In genomic region chr8:11203260-11204110, GRCm38 (mm10) we compare ENCODE assay signal across 10 mouse cellular contexts.
A peak's percentile ranks its signal among the peaks of the same experiment; 100 is the strongest.
DNase-seq lines count a peak whose midpoint lies in the region; ATAC-seq lines count a peak whose summit lies in the region.
"Had no signal": no experiment of that assay in that cellular context is flagged by ENCODE, and none has a peak within 500 bp of the region (broad histone marks: within the 10 kb centered on the region; RNA-seq: fewer than 3 reads in every experiment).

No protein-coding gene starts in this region.

- 73% methylated on average over 12 of the region's 12 CpGs for WGBS in kidney, embryonic 14.5 days
- WGBS in liver, embryonic 11.5 days: 78% methylated on average over 12 of the region's 12 CpGs

- H3K27ac ChIP-seq in kidney, embryonic 14.5 days (ENCODE audit: low read depth, low read length): no peak overlapping the region
- H3K27ac ChIP-seq in liver, embryonic 11.5 days (ENCODE audit: low read depth, low read length): no peak overlapping the region
- H3K27ac ChIP-seq: liver, embryonic 13.5 days; stomach, embryonic 15.5 days had no signal

- H3K27me3 ChIP-seq in kidney, embryonic 14.5 days (ENCODE audit: control insufficient read depth, insufficient read depth, low read length): no peaks in the 10 kb centered on the region
- no peaks in the 10 kb centered on the region for H3K27me3 ChIP-seq in liver, embryonic 11.5 days (replicated peaks; ENCODE audit: control insufficient read depth, insufficient read depth, low read length)
- H3K27me3 ChIP-seq: liver, embryonic 13.5 days; stomach, embryonic 15.5 days had no signal

- no peaks in the 10 kb centered on the region for H3K4me1 ChIP-seq in kidney, embryonic 14.5 days (ENCODE audit: control insufficient read depth, insufficient read depth, low read length)
- no peaks in the 10 kb centered on the region for H3K4me1 ChIP-seq in liver, embryonic 11.5 days (replicated peaks; ENCODE audit: control insufficient read depth, insufficient read depth, low read length)
- H3K4me1 ChIP-seq: liver, embryonic 13.5 days; stomach, embryonic 15.5 days had no signal

- peak; percentile 30; the same call in 1 of the 2 replicates for ATAC-seq in kidney, embryonic 14.5 days (ENCODE audit: low FRiP score, low TSS enrichment)
- peak; percentile 70 for ATAC-seq in megakaryocyte, adult 5-6 weeks (ENCODE audit: poor library complexity, severe bottlenecking)
- no peak for ATAC-seq in liver, embryonic 11.5 days (replicated peaks; ENCODE audit: low FRiP score)

- DNase-seq in kidney, postnatal 36 days: no peak
- peak; percentile 48 for DNase-seq in right cerebral cortex, adult 18-20 months
- no peak for DNase-seq in right cerebral cortex, postnatal 25 days
- no peak for DNase-seq in liver, embryonic 11.5 days (ENCODE audit: low spot score)
- DNase-seq in thymus, postnatal 10 days (ENCODE audit: low spot score in 2 of 2): no peak
- DNase-seq in lung, postnatal 10 days: no peak
- DNase-seq: liver, embryonic 13.5 days had no signal

- H3K9ac ChIP-seq in kidney, embryonic 14.5 days (ENCODE audit: low read depth, low read length): no peak overlapping the region
- H3K9ac ChIP-seq in liver, embryonic 11.5 days (ENCODE audit: low read depth, low read length): no peak overlapping the region
- H3K9ac ChIP-seq: liver, embryonic 13.5 days; stomach, embryonic 15.5 days had no signal

- H3K4me3 ChIP-seq in kidney, embryonic 14.5 days (ENCODE audit: low read length): no peak overlapping the region
- no peak overlapping the region for H3K4me3 ChIP-seq in liver, embryonic 11.5 days (ENCODE audit: low read depth, low read length)
- H3K4me3 ChIP-seq: liver, embryonic 13.5 days; stomach, embryonic 15.5 days had no signal

- no peak overlapping the region for H3K4me2 ChIP-seq in kidney, embryonic 14.5 days (replicated peaks; ENCODE audit: low read depth, low read length)
- no peak overlapping the region for H3K4me2 ChIP-seq in liver, embryonic 11.5 days
- H3K4me2 ChIP-seq: liver, embryonic 13.5 days; stomach, embryonic 15.5 days had no signal

- H3K36me3 ChIP-seq in kidney, embryonic 14.5 days (ENCODE audit: control insufficient read depth, insufficient read depth, low read length): peaks cover 95% of the 10 kb centered on the region
- H3K36me3 ChIP-seq in liver, embryonic 11.5 days (ENCODE audit: control insufficient read depth, insufficient read depth, low read length): 0 out of 2 replicates have a peak, but pooled peaks cover 4% of the 10 kb centered on the region
- H3K36me3 ChIP-seq: liver, embryonic 13.5 days had no signal

- H3K9me3 ChIP-seq in kidney, embryonic 14.5 days (ENCODE audit: control insufficient read depth, low read length): no peaks in the 10 kb centered on the region
- H3K9me3 ChIP-seq in liver, embryonic 11.5 days (ENCODE audit: control insufficient read depth, low read length): no peaks in the 10 kb centered on the region
- H3K9me3 ChIP-seq: liver, embryonic 13.5 days; stomach, embryonic 15.5 days had no signal
